Mouse (Mus musculus) adrenal gland (tissue): Measurements from ENCODE around the gene Hoxc9.

Source experiments
- intact Hi-C: fragments of 180-260 bp; cut with DNase I; formaldehyde crosslinking; loops from one replicate; pipeline ENCODE4 v1.15.1; 2025

Gene Hoxc9

DNA sequence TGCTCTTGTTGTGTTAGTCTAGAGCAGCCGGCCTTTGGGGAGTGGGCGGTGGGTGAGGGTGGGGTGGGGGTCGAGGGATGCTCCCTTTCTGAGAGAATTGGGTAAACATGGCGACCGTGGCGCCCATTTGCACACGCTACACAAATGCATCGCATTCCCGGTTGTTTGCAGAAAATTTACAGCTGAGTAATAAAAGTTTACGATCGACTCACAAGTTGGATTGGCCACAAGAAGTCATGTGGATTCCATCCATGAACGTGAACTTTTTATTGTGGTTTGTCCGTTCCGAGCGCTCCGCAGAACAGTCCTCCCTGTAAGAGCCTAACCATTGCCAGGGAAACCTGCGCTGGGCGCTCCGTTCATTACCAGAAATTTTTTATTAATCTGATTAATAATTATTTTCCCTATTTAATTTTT, 21.7 kb downstream of the Hoxc9 start, which contains the start of gene Hoxc6:
TSS of gene Hoxc6 (plus strand) at position 319 of the 417 bp plus-strand sequence.
- intact Hi-C loops = no loop called here

DNA sequence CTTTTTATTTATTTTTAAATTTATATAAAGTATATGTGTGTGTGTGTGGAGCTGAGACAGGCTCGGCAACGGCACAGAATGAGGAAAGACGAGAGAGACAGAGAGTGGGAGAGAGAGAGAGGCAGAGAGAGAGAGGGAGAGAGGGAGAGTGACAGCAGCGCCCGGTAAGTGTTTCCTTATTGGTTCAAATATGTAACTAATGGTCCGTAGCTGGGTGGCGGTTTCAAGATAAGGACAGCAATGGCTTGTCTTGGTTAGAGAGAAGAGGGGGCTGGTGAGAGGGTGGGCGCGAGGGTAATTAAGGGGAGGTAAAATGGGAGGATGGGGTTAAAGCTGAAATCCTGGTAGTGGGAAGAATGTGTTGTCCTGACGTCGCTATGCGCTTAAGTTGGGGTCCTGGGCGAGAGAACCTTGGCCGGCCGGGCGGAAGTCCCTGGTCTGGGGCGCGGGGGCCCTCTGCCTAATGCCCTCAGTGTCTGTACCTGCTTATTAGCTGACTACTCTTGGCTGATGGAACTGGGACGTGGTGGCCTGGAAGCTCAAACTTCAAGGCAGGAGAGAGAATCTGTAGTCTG, 22.5 kb downstream of the Hoxc9 start:
- intact Hi-C loops = no loop called here

DNA sequence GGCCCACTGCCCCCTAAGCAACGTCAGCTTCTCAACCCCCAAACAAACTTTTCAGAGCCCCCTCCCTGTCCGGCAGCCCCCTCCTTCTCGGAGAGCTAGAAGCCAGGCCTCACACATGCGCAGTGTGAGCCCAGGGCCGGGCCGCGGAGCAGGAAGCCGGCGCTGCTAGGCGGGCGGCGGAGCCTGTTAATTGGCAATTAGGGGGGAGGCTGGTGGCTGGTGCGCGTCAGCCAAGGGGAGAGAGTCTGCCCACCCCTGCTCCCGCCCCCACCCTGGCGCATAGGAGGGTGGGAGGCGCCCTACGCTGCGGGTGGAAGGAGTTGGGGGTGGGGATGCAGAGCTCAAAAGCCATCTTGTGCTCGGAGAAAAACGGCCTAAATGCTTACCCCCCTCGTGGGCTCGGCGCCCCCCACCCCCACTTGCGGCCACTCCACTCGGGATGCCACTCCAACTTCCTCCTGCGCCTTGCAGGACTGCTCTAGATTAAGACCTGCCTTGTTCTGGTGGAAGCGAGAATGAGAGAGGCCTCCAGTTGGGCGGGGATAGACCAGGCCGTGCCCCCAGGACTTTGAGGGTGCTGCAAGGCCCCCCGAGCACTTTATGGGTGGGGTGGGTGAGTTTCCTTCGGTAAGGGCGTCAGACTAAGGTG, 23.1 kb downstream of the Hoxc9 start:
- intact Hi-C loops = no loop called here

DNA sequence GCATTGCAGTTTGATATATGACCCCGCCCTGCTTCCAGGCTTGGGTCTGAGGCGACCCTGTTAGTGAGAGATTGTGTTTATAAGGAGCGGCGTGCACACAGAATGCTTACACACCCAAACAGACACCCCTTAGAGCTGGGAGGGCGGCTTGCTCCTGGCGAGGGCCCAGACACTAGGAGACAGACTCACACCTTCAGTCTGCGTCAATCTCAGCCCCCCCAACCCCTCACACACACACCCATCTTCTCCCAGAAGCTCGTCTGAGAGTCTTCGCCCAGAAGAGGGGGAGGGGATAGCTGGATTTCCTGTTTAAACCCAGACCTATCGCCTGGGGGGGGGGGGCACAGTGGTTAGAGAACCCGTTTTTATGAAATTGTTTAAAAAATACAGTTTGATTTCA, 23.7 kb downstream of the Hoxc9 start:
- intact Hi-C loops = no loop called here

DNA sequence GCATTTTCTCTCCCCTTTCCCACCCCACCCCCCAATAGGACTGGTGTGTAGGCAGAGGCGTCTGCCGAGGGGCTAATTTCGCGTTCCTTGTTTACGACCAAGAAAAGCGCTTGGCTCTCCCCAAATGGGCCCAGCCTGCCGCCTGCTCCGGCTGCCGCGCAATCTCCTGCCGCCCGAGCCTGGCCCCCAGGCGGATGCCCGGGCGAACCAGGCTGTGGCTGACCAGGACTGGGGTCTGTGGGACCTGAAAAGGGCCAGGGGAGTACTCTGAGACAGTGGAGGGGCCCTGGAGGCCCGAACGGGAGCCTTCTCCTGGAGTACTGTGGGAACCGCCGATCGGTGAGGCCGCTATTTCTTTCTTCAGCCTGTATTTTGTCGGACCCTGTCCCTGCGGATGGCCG, 24.3 kb downstream of the Hoxc9 start:
- intact Hi-C loops = no loop called here

DNA sequence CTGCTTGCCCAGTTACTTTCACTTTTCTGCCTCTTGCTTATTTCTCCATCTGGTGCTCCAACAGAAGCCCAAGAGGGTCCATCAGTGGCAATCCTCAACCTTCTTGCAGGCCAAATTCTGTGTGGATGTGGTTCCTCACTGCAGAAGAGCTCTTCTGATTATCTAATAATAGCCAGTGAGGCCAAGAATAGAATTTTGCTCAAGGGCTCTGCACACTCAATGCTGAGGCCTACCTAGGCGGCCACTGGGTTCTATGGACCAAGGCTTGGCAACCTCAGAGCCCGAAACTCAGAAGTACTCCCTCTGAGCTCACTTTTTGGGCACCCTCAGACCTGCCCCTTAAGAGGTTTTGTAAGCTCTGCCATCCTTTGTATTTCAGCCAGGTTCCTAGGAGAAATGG, 25.1 kb downstream of the Hoxc9 start:
- intact Hi-C loops = no loop called here

DNA sequence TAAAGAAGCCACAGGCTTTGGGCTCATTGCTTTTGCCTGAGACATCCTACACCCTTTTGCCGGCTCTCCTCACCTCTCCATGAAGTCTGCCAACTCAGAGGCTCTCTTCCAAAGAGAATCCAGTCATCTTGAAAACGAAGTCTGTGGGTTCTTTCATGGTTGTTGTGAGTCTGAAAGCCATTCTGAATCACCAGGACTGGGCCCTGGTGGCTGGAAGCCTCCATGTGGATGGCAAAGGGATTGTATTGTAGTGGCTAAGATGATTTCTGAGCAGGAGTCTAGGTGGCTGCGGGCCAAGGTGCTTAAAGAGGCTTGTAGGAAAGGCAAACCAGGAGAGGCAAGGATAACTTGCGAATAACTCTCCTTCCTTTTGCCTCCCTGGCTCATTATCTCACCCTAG, 25.9 kb downstream of the Hoxc9 start:
- intact Hi-C loops = no loop called here

DNA sequence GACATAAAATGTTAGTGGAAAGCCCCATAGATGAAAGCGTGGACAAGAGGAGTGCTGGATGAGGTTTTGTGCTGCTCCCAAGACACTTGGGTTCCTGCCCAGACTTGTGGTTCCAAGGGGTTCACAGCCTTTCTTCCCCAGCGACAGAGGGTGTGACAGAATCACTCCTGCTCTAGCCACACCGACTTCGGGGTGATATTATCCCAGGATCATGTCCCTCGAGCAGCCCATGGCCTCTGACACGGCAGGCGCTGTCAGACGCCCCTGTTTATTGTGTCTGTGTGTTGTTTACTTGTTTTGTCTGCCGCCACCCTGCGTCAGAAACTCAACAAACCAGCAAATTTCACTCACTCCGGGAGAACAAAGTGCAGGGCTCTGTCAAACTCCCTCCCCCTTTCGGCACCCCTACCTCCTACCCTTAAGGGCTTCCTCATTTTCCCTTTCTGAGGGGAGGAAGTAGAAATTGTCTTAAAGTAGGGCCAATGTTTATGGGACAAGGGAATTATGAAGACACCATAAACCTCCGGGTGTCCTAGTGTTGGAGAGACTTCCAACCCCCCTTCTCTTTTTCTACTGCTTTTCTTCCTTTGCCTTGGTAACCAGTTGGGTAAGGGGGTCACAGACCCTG, 26.7 kb downstream of the Hoxc9 start:
- intact Hi-C loops = no loop called here

DNA sequence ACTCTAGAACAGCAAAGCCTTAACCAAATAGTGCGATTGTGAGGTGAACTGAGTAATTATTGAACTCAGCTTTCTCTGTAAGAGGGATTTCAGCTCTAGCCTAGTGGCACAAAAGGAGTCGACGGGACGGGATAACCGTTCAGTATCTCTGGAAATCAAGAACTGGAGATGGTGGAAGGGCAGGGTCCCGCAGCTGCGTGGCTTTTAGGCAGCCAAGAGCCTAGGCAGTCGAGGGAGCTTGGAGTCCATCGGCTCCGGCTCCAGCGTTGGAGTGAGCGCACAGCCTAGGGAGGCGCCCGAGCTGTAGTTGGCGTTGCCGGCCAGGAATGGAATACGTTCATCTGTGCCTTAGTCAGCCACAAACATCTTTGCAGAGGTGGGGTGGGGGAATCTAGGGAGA, 29.1 kb downstream of the Hoxc9 start:
- intact Hi-C loops = no loop called here

DNA sequence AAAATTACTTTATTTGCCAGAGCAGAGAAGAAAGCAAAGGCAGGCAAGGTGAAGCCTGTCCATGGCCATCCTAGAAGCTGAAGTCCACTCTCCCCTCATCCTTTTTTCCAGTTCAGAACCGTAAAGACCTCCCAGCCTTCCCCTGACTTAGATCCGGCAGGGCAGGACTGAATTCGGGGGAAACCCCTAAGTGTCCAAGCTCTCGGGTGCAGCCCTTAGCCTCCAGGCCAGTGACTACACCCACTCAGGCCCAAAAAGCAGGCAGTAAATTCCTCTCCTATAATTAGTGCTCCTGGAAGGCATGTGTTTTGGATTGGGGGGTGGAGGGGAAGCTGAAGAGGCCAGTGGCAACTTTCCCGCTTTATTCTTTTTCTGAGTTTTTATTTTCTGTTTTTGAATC, 29.6 kb downstream of the Hoxc9 start:
- intact Hi-C loops = no loop called here

DNA sequence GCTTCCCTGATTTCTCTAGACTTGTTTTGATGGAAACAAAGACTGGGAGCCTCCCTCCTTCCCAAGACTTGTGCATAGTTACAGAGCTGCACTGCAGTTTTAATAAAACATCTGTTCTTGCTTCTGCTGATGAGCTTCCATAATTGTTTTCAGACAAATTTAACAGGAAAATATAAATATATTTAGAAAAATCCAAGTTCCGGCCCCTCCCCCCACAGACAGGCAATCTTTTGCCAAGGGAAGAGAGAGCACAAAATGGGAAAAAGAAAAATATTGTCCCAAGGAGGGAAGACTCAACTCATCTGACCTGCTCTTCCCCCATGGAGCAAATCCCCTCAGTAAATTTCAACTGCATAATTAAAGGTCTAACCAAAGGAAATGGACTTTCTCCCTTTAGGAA, 30.1 kb downstream of the Hoxc9 start:
- intact Hi-C loops = no loop called here

DNA sequence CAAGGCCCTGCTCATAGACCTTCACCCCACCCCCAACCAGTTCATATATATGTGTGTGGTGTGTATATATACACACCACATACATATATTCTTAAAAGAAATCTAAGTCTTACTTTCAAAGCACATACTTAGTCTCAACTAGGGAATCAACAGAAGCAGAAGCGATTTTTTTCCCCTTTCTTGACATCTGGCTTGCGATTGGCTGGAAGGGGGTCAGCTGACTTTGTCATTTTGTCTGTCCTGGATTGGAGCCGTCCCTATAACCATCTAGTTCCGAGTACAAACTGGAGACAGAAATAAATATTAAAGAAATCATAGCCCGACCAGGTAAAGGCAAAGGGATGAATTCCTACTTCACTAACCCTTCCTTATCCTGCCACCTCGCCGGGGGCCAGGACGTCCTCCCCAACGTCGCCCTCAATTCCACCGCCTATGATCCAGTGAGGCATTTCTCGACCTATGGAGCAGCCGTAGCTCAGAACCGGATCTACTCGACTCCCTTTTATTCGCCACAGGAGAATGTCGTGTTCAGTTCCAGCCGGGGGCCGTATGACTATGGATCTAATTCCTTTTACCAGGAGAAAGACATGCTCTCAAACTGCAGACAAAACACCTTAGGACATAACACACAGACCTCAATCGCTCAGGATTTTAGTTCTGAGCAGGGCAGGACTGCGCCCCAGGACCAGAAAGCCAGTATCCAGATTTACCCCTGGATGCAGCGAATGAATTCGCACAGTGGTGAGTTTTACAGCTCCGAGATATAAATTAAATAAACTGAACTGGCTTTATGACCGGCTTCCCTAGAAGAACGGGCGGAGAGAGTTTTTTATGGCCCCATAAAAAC, 33.2 kb downstream of the Hoxc9 start:
- intact Hi-C loops = loop anchor here (5.0 kb wide), 1 partner anchor 113 kb away; no protein-coding TSS in a partner anchor

DNA sequence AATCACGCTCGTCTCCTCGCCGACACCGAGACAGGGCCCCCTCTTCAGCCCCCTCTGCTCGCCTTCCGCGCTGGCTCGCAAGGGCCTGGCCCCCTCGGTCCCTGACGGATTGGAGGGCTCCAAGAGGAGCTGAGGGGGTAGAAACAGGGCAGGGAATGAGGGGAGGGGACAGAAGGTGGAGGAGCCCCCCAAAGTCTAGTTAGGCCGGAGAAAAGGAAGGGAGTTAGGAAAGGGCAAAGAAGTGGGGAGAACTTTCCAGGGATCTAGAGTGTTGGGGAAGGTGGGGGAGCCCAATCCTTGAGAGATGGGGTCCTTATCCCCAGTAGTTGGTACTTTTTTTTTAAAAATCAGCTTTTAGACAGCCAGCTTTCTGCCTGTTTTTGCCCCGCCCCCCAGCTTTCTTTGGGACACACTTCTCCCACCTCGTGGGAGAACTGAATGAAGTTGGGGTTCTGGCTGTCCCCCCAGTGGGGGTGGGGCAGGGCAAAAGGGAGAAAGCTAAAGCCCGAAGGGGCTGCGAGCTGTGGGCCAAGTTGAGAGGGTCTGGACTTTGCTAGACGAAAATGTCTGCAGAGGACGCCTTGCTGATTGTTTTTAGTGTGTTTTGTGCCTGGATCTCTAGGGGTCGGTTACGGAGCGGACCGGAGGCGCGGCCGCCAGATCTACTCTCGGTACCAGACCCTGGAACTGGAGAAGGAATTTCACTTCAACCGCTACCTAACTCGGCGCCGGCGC, 34.0 kb downstream of the Hoxc9 start:
- intact Hi-C loops = loop anchor here (5.0 kb wide), 1 partner anchor 112 kb away; no protein-coding TSS in a partner anchor

DNA sequence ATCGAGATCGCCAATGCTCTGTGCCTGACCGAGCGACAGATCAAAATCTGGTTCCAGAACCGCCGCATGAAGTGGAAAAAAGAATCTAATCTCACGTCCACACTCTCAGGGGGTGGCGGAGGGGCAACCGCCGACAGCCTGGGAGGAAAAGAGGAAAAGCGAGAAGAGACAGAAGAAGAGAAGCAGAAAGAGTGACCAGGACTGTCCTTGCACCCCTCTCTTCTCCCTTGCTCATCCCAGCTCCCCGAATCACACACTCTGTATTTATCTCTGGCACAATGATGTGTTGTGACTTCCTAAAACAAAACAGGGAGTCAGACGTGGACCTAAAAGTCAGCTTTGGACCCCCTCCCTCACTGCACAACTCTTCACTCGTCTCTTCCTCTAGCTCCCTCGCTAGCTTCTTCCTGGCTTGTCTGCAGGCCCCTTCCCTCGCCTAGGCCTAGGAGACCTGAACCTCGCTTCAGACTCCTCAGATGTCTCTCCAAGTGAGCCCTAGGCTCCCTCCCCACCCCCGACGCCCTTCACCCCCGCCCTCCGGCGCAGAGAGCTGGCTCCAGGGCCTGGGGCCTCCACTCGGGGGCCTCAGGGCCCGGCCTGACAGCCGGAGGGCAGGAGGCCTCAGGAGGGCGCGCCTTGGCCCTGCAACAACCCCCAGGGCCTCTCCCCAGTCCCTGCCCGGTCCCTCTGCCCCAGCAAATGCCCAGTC, 34.8 kb downstream of the Hoxc9 start:
- intact Hi-C loops = loop anchor here (5.0 kb wide), 1 partner anchor 111 kb away; no protein-coding TSS in a partner anchor

DNA sequence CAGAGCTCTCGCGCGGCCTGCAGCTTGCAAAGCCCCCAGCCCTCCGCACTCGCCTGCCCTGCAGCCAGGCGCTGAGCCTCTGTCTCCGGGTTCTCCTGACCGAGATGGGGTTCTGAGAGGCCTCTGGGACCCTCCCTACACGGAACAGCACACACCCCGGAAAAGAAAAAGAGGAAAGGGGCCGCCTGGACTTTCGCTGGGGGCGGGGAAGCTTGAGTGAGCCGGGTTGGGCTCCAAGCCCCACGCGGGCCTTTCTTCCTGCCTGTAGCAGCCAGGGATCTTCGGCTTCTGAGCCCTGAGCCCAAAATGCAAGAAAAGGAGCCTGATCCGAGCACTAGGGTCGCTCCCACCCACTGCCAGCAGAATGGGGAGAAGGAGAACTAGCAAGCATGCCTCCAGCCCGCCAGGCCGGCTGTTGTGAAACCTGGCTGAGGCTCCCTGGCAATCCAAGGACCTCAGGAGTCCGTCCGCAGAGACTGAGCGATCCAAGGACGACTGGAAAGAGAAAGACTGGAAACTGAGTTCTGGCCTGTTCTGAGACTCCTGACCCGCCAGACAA, 35.8 kb downstream of the Hoxc9 start:
- intact Hi-C loops = loop anchor here (5.0 kb wide), 1 partner anchor 110 kb away; no protein-coding TSS in a partner anchor

DNA sequence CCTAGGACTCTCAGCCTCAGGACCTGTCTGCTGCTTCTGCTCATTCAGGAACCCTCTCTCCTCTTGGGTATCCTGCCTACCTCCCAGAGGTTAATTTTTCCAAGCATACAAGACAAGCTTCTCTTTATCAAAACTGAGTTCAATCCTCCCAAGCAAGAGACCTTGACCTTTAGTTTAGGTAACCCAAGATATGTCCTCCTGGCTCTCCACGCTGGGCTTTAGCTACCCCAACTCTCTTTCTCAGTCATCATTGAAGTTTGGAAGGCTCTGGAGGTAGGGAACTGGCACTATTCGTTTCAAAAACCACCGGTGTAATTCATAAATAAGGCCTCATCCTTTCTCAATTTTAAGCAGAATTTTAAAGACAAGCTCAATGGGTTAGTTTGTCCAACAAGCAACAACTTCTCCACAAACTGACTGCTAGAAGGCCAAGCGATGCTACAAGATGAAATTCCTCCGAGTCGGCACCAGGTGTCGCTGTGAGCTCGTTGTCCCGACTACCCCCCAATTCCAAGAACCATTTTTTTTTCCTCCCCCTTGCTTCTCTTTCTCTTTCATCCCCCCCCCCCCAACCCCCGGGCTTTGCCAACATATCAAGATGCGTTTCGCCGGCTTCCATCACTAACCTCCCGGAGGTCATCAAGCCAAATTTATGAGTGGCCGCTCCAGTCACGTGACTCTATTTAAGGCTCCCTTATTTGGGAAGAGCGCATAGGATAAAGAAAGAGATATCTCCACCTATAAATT, 37.2 kb downstream of the Hoxc9 start:
- intact Hi-C loops = loop anchor here (5.0 kb wide), 1 partner anchor 109 kb away; no protein-coding TSS in a partner anchor

DNA sequence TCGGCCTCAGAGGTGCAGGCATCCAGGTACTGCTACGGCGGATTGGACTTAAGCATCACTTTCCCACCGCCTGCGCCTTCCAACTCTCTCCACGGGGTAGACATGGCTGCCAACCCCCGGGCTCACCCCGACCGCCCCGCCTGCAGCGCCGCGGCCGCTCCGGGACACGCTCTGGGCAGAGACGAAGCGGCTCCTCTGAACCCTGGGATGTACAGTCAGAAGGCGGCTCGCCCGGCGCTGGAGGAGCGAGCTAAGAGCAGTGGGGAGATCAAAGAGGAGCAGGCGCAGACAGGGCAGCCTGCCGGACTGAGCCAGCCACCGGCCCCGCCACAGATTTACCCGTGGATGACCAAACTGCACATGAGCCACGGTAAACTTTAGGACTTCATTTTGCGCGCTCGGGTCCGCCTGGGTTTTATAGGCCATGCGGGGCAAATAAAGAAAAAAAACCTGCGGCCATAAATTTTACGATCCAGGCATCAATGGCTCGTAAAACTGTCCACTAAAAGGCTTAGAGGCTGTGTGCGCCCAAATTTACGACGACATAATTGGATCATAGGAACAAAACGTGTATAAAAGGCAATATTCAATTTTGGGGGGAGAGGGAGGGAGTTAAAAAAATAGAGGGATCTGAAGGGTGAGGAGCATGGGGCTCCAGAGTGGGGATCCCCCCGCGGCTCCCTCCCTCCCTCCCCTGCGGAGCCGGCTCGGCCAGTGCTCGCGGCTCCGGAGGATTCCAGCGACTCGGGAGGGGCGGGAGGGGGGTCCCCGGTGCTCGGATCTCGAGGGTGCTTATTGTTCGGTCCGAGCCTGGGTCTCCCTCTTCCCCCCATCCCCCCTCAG, 38.1 kb downstream of the Hoxc9 start:
- intact Hi-C loops = loop anchor here (5.0 kb wide), 1 partner anchor 108 kb away; no protein-coding TSS in a partner anchor

DNA sequence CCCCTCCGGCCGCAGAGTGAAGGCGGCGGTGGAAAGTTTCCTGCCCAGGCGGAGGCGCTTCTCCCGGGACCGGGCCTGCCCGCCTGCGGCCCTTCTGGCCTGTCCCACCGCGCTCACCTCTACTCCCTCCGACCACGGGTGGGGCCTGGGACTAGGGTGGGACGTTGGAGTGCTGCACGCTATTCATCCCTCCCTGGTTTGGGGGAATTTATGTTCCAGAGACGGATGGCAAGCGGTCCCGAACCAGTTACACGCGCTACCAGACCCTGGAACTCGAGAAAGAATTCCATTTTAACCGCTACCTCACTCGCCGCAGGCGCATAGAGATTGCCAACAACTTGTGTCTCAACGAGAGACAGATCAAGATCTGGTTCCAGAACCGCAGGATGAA, 38.8 kb downstream of the Hoxc9 start:
- intact Hi-C loops = no loop called here
